Mouse (Mus musculus) E14TG2a.4 (cell line): ENCODE data around the gene Tomm40.

Experiments used
- CTCF ChIP-seq: conservative IDR thresholded peaks from 2 replicates; pipeline ENCODE4 v1.5.1; 2014; ENCODE audit warnings: low read length
- NANOG ChIP-seq: IDR thresholded peaks from 2 replicates; pipeline ENCODE4 v1.6.1; 2014; ENCODE audit warnings: borderline replicate concordance, low read length, mixed read lengths
- POU5F1 ChIP-seq: IDR thresholded peaks from 2 replicates; pipeline ENCODE4 v1.6.1; 2014; ENCODE audit warnings: low read length, borderline replicate concordance

GRCm38 (mm10) chr7:19746426-19747201 lies 31.4 kb upstream of the Tomm40 start:
- TF ChIP-seq CTCF: no peak
- no peak for TF ChIP-seq NANOG
- TF ChIP-seq POU5F1: no peak
